17 mouse cellular contexts compared by ENCODE assay signal in genomic region chr11:102449043-102450008, GRCm38 (mm10). TPM values are rescaled to one million over a fixed set of nuclear protein-coding genes. Genes with fewer than 3 reads are reported as not detected.
DNase-seq lines count a peak whose midpoint lies in the region; ATAC-seq and TF ChIP-seq lines count a peak whose summit lies in the region.
"Had no signal": no experiment of that assay in that cellular context is flagged by ENCODE, and none has a peak within 500 bp of the region (broad histone marks: within the 10 kb centered on the region; RNA-seq: fewer than 3 reads in every experiment).

No protein-coding gene starts in this region.

- no peak overlapping the region for H3K4me3 ChIP-seq in limb, embryonic 14.5 days (replicated peaks; ENCODE audit: low read length)
- H3K4me3 ChIP-seq in limb, embryonic 10.5 days = no peak overlapping the region
- no peak overlapping the region for H3K4me3 ChIP-seq in embryonic facial prominence, embryonic 14.5 days (ENCODE audit: low read depth, low read length)
- no peak overlapping the region for H3K4me3 ChIP-seq in stomach, embryonic 16.5 days (replicated peaks; ENCODE audit: low read length)
- no peak overlapping the region for H3K4me3 ChIP-seq in liver, embryonic 11.5 days (ENCODE audit: low read depth, low read length)
- H3K4me3 ChIP-seq in forebrain, embryonic 14.5 days (ENCODE audit: low read depth, low read length) = no peak overlapping the region
- H3K4me3 ChIP-seq: hindbrain, embryonic 13.5 days; intestine, embryonic 15.5 days; liver, embryonic 12.5 days; lung, embryonic 15.5 days; neural tube, embryonic 12.5 days had no signal

- no peak for ATAC-seq in cerebellum, adult (ENCODE audit: insufficient number of reproducible peaks, low FRiP score, low TSS enrichment)
- no peak for ATAC-seq in limb, embryonic 14.5 days (ENCODE audit: low FRiP score, low read depth)
- no peak for ATAC-seq in embryonic facial prominence, embryonic 14.5 days (ENCODE audit: low read depth)
- peak; percentile 23; the same call in 1 of the 2 replicates for ATAC-seq in stomach, embryonic 16.5 days (ENCODE audit: insufficient read depth, low FRiP score)
- ATAC-seq in liver, embryonic 11.5 days (replicated peaks; ENCODE audit: low FRiP score) = no peak
- ATAC-seq in forebrain, embryonic 14.5 days = no peak
- ATAC-seq: forebrain, postnatal 0 days; intestine, embryonic 15.5 days; liver, embryonic 12.5 days; Patski had no signal

- TF ChIP-seq POLR2A in limb, embryonic 14.5 days (IDR thresholded peaks at IDR 0.05; ENCODE audit: borderline replicate concordance, extremely low read depth, insufficient read depth, insufficient read length) = no peak

- WGBS in limb, embryonic 14.5 days = 40% methylated on average over 17 of the region's 17 CpGs
- 55% methylated on average over 17 of the region's 17 CpGs for WGBS in limb, embryonic 10.5 days
- 41% methylated on average over 17 of the region's 17 CpGs for WGBS in embryonic facial prominence, embryonic 14.5 days
- 43% methylated on average over 17 of the region's 17 CpGs for WGBS in stomach, embryonic 16.5 days
- WGBS in liver, embryonic 11.5 days = 51% methylated on average over 17 of the region's 17 CpGs
- WGBS in forebrain, embryonic 14.5 days = 43% methylated on average over 17 of the region's 17 CpGs

- H3K27ac ChIP-seq in limb, embryonic 14.5 days (replicated peaks; ENCODE audit: low read depth, low read length) = no peak overlapping the region
- H3K27ac ChIP-seq in limb, embryonic 10.5 days = no peak overlapping the region
- 0 out of 2 replicates have a peak overlapping the region, but pooled peaks have one; percentile 8 for H3K27ac ChIP-seq in embryonic facial prominence, embryonic 14.5 days (replicated peaks; ENCODE audit: low read depth, low read length)
- H3K27ac ChIP-seq in stomach, embryonic 16.5 days (ENCODE audit: low read length) = peak overlapping the region; percentile 77
- no peak overlapping the region for H3K27ac ChIP-seq in liver, embryonic 11.5 days (ENCODE audit: low read depth, low read length)
- no peak overlapping the region for H3K27ac ChIP-seq in forebrain, embryonic 14.5 days (ENCODE audit: low read depth, low read length)
- H3K27ac ChIP-seq: hindbrain, embryonic 13.5 days; intestine, embryonic 15.5 days; liver, embryonic 12.5 days; lung, embryonic 15.5 days; neural tube, embryonic 12.5 days had no signal

- peak; percentile 77 for DNase-seq in cerebellum, adult 11-12 months
- DNase-seq in limb, embryonic 14.5 days (ENCODE audit: low spot score) = peak; percentile 37
- no peak for DNase-seq in limb, embryonic 10.5 days (ENCODE audit: low spot score)
- peak; percentile 86 for DNase-seq in embryonic facial prominence, embryonic 14.5 days (ENCODE audit: low spot score)
- DNase-seq in liver, embryonic 11.5 days (ENCODE audit: low spot score) = no peak
- no peak for DNase-seq in forebrain, embryonic 14.5 days (ENCODE audit: low spot score)
- DNase-seq: forebrain, postnatal 0 days; gastrocnemius, postnatal 10 days; thymus, postnatal 4 days had no signal

- peaks cover 9% of the 10 kb centered on the region; the same call in 1 of the 2 replicates for H3K27me3 ChIP-seq in limb, embryonic 14.5 days (ENCODE audit: control insufficient read depth, insufficient read depth, low read length)
- peaks cover 72% of the 10 kb centered on the region for H3K27me3 ChIP-seq in limb, embryonic 10.5 days (ENCODE audit: low read depth, poor library complexity, severe bottlenecking)
- H3K27me3 ChIP-seq in embryonic facial prominence, embryonic 14.5 days (replicated peaks; ENCODE audit: control insufficient read depth, insufficient read depth, low read length) = no peaks in the 10 kb centered on the region
- no peaks in the 10 kb centered on the region for H3K27me3 ChIP-seq in stomach, embryonic 16.5 days (ENCODE audit: control insufficient read depth, insufficient read depth, low read length)
- H3K27me3 ChIP-seq in liver, embryonic 11.5 days (replicated peaks; ENCODE audit: control insufficient read depth, insufficient read depth, low read length) = peaks cover 39% of the 10 kb centered on the region
- 0 out of 2 replicates have a peak, but pooled peaks cover 5% of the 10 kb centered on the region for H3K27me3 ChIP-seq in forebrain, embryonic 14.5 days (replicated peaks; ENCODE audit: control insufficient read depth, insufficient read depth, low read length)
- H3K27me3 ChIP-seq: intestine, embryonic 15.5 days; lung, embryonic 15.5 days had no signal

- no peak overlapping the region for H3K9ac ChIP-seq in limb, embryonic 14.5 days (ENCODE audit: low read depth, low read length, severe bottlenecking)
- H3K9ac ChIP-seq in embryonic facial prominence, embryonic 14.5 days (ENCODE audit: low read depth, low read length) = 0 out of 2 replicates have a peak overlapping the region, but pooled peaks have one; percentile 31
- peak overlapping the region; percentile 25; the same call in 1 of the 2 replicates for H3K9ac ChIP-seq in stomach, embryonic 16.5 days (ENCODE audit: low read length)
- H3K9ac ChIP-seq in liver, embryonic 11.5 days (ENCODE audit: low read depth, low read length) = no peak overlapping the region
- H3K9ac ChIP-seq in forebrain, embryonic 14.5 days (ENCODE audit: low read length) = no peak overlapping the region
- H3K9ac ChIP-seq: forebrain, postnatal 0 days; hindbrain, embryonic 13.5 days; intestine, embryonic 15.5 days; liver, embryonic 12.5 days; lung, embryonic 15.5 days; neural tube, embryonic 12.5 days had no signal

- H3K9me3 ChIP-seq in limb, embryonic 14.5 days (ENCODE audit: control insufficient read depth, low read length) = no peaks in the 10 kb centered on the region
- H3K9me3 ChIP-seq in limb, embryonic 10.5 days (replicated peaks) = no peaks in the 10 kb centered on the region
- H3K9me3 ChIP-seq in embryonic facial prominence, embryonic 14.5 days (ENCODE audit: control insufficient read depth, low read length) = no peaks in the 10 kb centered on the region
- H3K9me3 ChIP-seq in stomach, embryonic 16.5 days (replicated peaks; ENCODE audit: control insufficient read depth, low read length) = no peaks in the 10 kb centered on the region
- H3K9me3 ChIP-seq in liver, embryonic 11.5 days (ENCODE audit: control insufficient read depth, low read length) = no peaks in the 10 kb centered on the region
- H3K9me3 ChIP-seq in forebrain, embryonic 14.5 days (replicated peaks; ENCODE audit: control insufficient read depth, low read length) = no peaks in the 10 kb centered on the region
- H3K9me3 ChIP-seq: hindbrain, embryonic 13.5 days; intestine, embryonic 15.5 days; liver, embryonic 12.5 days; lung, embryonic 15.5 days; neural tube, embryonic 12.5 days had no signal

- no peaks in the 10 kb centered on the region for H3K36me3 ChIP-seq in limb, embryonic 14.5 days (ENCODE audit: control insufficient read depth, insufficient read depth, low read length)
- no peaks in the 10 kb centered on the region for H3K36me3 ChIP-seq in limb, embryonic 10.5 days
- H3K36me3 ChIP-seq in embryonic facial prominence, embryonic 14.5 days (ENCODE audit: control insufficient read depth, insufficient read depth, low read length) = no peaks in the 10 kb centered on the region
- no peaks in the 10 kb centered on the region for H3K36me3 ChIP-seq in stomach, embryonic 16.5 days (ENCODE audit: control insufficient read depth, insufficient read depth, low read length)
- H3K36me3 ChIP-seq in liver, embryonic 11.5 days (ENCODE audit: control insufficient read depth, insufficient read depth, low read length) = no peaks in the 10 kb centered on the region
- peaks cover under 1% of the 10 kb centered on the region; the same call in 1 of the 2 replicates for H3K36me3 ChIP-seq in forebrain, embryonic 14.5 days (ENCODE audit: control insufficient read depth, insufficient read depth, low read length)
- H3K36me3 ChIP-seq: hindbrain, embryonic 13.5 days; intestine, embryonic 15.5 days; liver, embryonic 12.5 days; lung, embryonic 15.5 days; neural tube, embryonic 12.5 days had no signal

- no peak overlapping the region for H3K4me2 ChIP-seq in limb, embryonic 14.5 days (replicated peaks; ENCODE audit: low read depth, low read length, severe bottlenecking)
- no peak overlapping the region for H3K4me2 ChIP-seq in embryonic facial prominence, embryonic 14.5 days (ENCODE audit: low read depth, low read length)
- no peak overlapping the region for H3K4me2 ChIP-seq in stomach, embryonic 16.5 days (ENCODE audit: low read depth, low read length)
- no peak overlapping the region for H3K4me2 ChIP-seq in liver, embryonic 11.5 days
- H3K4me2 ChIP-seq in forebrain, embryonic 14.5 days (ENCODE audit: low read length) = no peak overlapping the region
- H3K4me2 ChIP-seq: hindbrain, embryonic 13.5 days; intestine, embryonic 15.5 days; liver, embryonic 12.5 days; lung, embryonic 15.5 days; neural tube, embryonic 12.5 days had no signal

- peaks cover 26% of the 10 kb centered on the region for H3K4me1 ChIP-seq in limb, embryonic 14.5 days (ENCODE audit: control insufficient read depth, insufficient read depth, low read length)
- peaks cover 45% of the 10 kb centered on the region for H3K4me1 ChIP-seq in limb, embryonic 10.5 days
- peaks cover 33% of the 10 kb centered on the region for H3K4me1 ChIP-seq in embryonic facial prominence, embryonic 14.5 days (ENCODE audit: control insufficient read depth, insufficient read depth, low read length)
- peaks cover 38% of the 10 kb centered on the region for H3K4me1 ChIP-seq in stomach, embryonic 16.5 days (ENCODE audit: control insufficient read depth, insufficient read depth, low read length)
- H3K4me1 ChIP-seq in liver, embryonic 11.5 days (replicated peaks; ENCODE audit: control insufficient read depth, insufficient read depth, low read length) = peaks cover 32% of the 10 kb centered on the region
- H3K4me1 ChIP-seq in forebrain, embryonic 14.5 days (ENCODE audit: control insufficient read depth, insufficient read depth, low read length) = peaks cover 23% of the 10 kb centered on the region

RNA-seq across cellular contexts. Expression of gene Fam171a2, which starts 1.8 kb away (rescaled TPM):
- 56.8 and 85.1 TPM in 2 replicates for polyA plus RNA-seq in limb, embryonic 14.5 days (2012; rRNA removed)
- 8.9 and 10.0 TPM in 2 replicates for polyA plus RNA-seq in limb, embryonic 14.5 days (2014; fragmentation: Nextera tagmentation; extraction: Ambion mirVana)
- polyA plus RNA-seq in limb, embryonic 10.5 days (2016; fragmentation: Nextera tagmentation; extraction: Ambion mirVana) = 3.7 and 4.2 TPM in 2 replicates
- 6.8 and 10.7 TPM in 2 replicates for polyA plus RNA-seq in embryonic facial prominence, embryonic 14.5 days (2014; fragmentation: Nextera tagmentation; extraction: Ambion mirVana)
- polyA plus RNA-seq in stomach, embryonic 16.5 days (2015; fragmentation: Nextera tagmentation; extraction: Ambion mirVana) = 2.5 and 3.3 TPM in 2 replicates
- 1.8 and 2.0 TPM in 2 replicates for polyA plus RNA-seq in liver, embryonic 11.5 days (2014; fragmentation: Nextera tagmentation; extraction: Ambion mirVana)
- 26.0 and 27.8 TPM in 2 replicates for polyA plus RNA-seq in forebrain, embryonic 14.5 days (2014; fragmentation: Nextera tagmentation; extraction: Ambion mirVana)

RNA-seq across cellular contexts. Expression of gene Grn, which starts 19.2 kb away (rescaled TPM):
- polyA plus RNA-seq in limb, embryonic 14.5 days (2012; rRNA removed) = 120 and 135 TPM in 2 replicates
- 118 and 133 TPM in 2 replicates for polyA plus RNA-seq in limb, embryonic 14.5 days (2014; fragmentation: Nextera tagmentation; extraction: Ambion mirVana)
- polyA plus RNA-seq in limb, embryonic 10.5 days (2016; fragmentation: Nextera tagmentation; extraction: Ambion mirVana) = 78.5 and 93.2 TPM in 2 replicates
- polyA plus RNA-seq in embryonic facial prominence, embryonic 14.5 days (2014; fragmentation: Nextera tagmentation; extraction: Ambion mirVana) = 121 and 129 TPM in 2 replicates
- 187 and 207 TPM in 2 replicates for polyA plus RNA-seq in stomach, embryonic 16.5 days (2015; fragmentation: Nextera tagmentation; extraction: Ambion mirVana)
- 68.1 and 69.5 TPM in 2 replicates for polyA plus RNA-seq in liver, embryonic 11.5 days (2014; fragmentation: Nextera tagmentation; extraction: Ambion mirVana)
- polyA plus RNA-seq in forebrain, embryonic 14.5 days (2014; fragmentation: Nextera tagmentation; extraction: Ambion mirVana) = 28.6 and 38.8 TPM in 2 replicates

RNA-seq across cellular contexts. Expression of gene Itga2b, which starts 20.6 kb away (rescaled TPM):
- 7.0 and 7.3 TPM in 2 replicates for polyA plus RNA-seq in limb, embryonic 14.5 days (2012; rRNA removed)
- 3.5 and 5.0 TPM in 2 replicates for polyA plus RNA-seq in limb, embryonic 14.5 days (2014; fragmentation: Nextera tagmentation; extraction: Ambion mirVana)
- polyA plus RNA-seq in limb, embryonic 10.5 days (2016; fragmentation: Nextera tagmentation; extraction: Ambion mirVana) = 4.6 and 5.3 TPM in 2 replicates
- polyA plus RNA-seq in embryonic facial prominence, embryonic 14.5 days (2014; fragmentation: Nextera tagmentation; extraction: Ambion mirVana) = 6.0 and 6.6 TPM in 2 replicates
- polyA plus RNA-seq in stomach, embryonic 16.5 days (2015; fragmentation: Nextera tagmentation; extraction: Ambion mirVana) = 8.6 and 10.8 TPM in 2 replicates
- polyA plus RNA-seq in liver, embryonic 11.5 days (2014; fragmentation: Nextera tagmentation; extraction: Ambion mirVana) = 76.2 and 80.3 TPM in 2 replicates
- polyA plus RNA-seq in forebrain, embryonic 14.5 days (2014; fragmentation: Nextera tagmentation; extraction: Ambion mirVana) = 4.3 and 5.3 TPM in 2 replicates

RNA-seq across cellular contexts. Expression of gene Slc25a39, which starts 41.6 kb away (rescaled TPM):
- polyA plus RNA-seq in limb, embryonic 14.5 days (2012; rRNA removed) = 120 and 181 TPM in 2 replicates
- polyA plus RNA-seq in limb, embryonic 14.5 days (2014; fragmentation: Nextera tagmentation; extraction: Ambion mirVana) = 179 and 195 TPM in 2 replicates
- polyA plus RNA-seq in limb, embryonic 10.5 days (2016; fragmentation: Nextera tagmentation; extraction: Ambion mirVana) = 209 and 242 TPM in 2 replicates
- 190 and 194 TPM in 2 replicates for polyA plus RNA-seq in embryonic facial prominence, embryonic 14.5 days (2014; fragmentation: Nextera tagmentation; extraction: Ambion mirVana)
- polyA plus RNA-seq in stomach, embryonic 16.5 days (2015; fragmentation: Nextera tagmentation; extraction: Ambion mirVana) = 239 and 243 TPM in 2 replicates
- polyA plus RNA-seq in liver, embryonic 11.5 days (2014; fragmentation: Nextera tagmentation; extraction: Ambion mirVana) = 282 and 283 TPM in 2 replicates
- 145 and 149 TPM in 2 replicates for polyA plus RNA-seq in forebrain, embryonic 14.5 days (2014; fragmentation: Nextera tagmentation; extraction: Ambion mirVana)

RNA-seq across cellular contexts. Expression of gene Rundc3a, which starts 56.1 kb away (rescaled TPM):
- polyA plus RNA-seq in limb, embryonic 14.5 days (2012; rRNA removed) = 2.9 and 3.2 TPM in 2 replicates
- polyA plus RNA-seq in limb, embryonic 14.5 days (2014; fragmentation: Nextera tagmentation; extraction: Ambion mirVana) = 1.0 and 1.1 TPM in 2 replicates
- 1.2 and 1.3 TPM in 2 replicates for polyA plus RNA-seq in limb, embryonic 10.5 days (2016; fragmentation: Nextera tagmentation; extraction: Ambion mirVana)
- 7.1 and 7.8 TPM in 2 replicates for polyA plus RNA-seq in embryonic facial prominence, embryonic 14.5 days (2014; fragmentation: Nextera tagmentation; extraction: Ambion mirVana)
- polyA plus RNA-seq in stomach, embryonic 16.5 days (2015; fragmentation: Nextera tagmentation; extraction: Ambion mirVana) = 6.8 and 7.6 TPM in 2 replicates
- polyA plus RNA-seq in liver, embryonic 11.5 days (2014; fragmentation: Nextera tagmentation; extraction: Ambion mirVana) = 1.8 and 2.6 TPM in 2 replicates
- 115 and 125 TPM in 2 replicates for polyA plus RNA-seq in forebrain, embryonic 14.5 days (2014; fragmentation: Nextera tagmentation; extraction: Ambion mirVana)

Comparison
In these comparisons a context has a peak if more than half of its experiments do, and no peak if none do; other contexts are left out.
1. DNase-seq: peak in cerebellum, adult 11-12 months (single experiment), limb, embryonic 14.5 days (single experiment) and embryonic facial prominence, embryonic 14.5 days (single experiment); none in limb, embryonic 10.5 days (single experiment), liver, embryonic 11.5 days (single experiment) and forebrain, embryonic 14.5 days (single experiment).
2. H3K27ac ChIP-seq: peak in embryonic facial prominence, embryonic 14.5 days (single experiment) and stomach, embryonic 16.5 days (single experiment); none in limb, embryonic 14.5 days (single experiment), limb, embryonic 10.5 days (single experiment), liver, embryonic 11.5 days (single experiment) and forebrain, embryonic 14.5 days (single experiment).
3. H3K9ac ChIP-seq: peak in embryonic facial prominence, embryonic 14.5 days (single experiment) and stomach, embryonic 16.5 days (single experiment); none in limb, embryonic 14.5 days (single experiment), liver, embryonic 11.5 days (single experiment) and forebrain, embryonic 14.5 days (single experiment).